Mouse (Mus musculus) heart, adult 2 months (tissue): Measurements from ENCODE around the gene B3gnt8.

ENCODE experiments used
- CTCF ChIP-seq: fragments of 200-600 bp; IDR thresholded peaks from 2 replicates; pipeline ENCODE4 v1.8.1; 2022; ENCODE audit warnings: antibody characterized with exemption, mild to moderate bottlenecking, moderate library complexity
- EP300 ChIP-seq: fragments of 200-500 bp; IDR thresholded peaks from 2 replicates; pipeline ENCODE4 v1.6.1; 2011; ENCODE audit warnings: low read depth, low read length, control low read depth; ENCODE audit not compliant: insufficient read depth

GRCm38 (mm10) chr7:25670096-25670495 is 43.6 kb downstream of the B3gnt8 start:
- TF ChIP-seq CTCF (no peak), EP300 (no peak)
